Mouse (Mus musculus) embryonic facial prominence, embryonic 10.5 days (tissue): ENCODE data around the gene Etl4. TPM values are rescaled to one million over a fixed set of nuclear protein-coding genes. Genes with fewer than 3 reads are reported as not detected.

Experiments
- DNase-seq: peaks from one replicate; pipeline ENCODE4 v3.0.0-alpha.2; 2017; ENCODE audit warnings: low spot score
- H3K27ac ChIP-seq: fragments of 300-500 bp; sonication (generic); replicated peaks from 2 replicates; pipeline ENCODE4 v1.5.1; 2016; ENCODE audit warnings: mild to moderate bottlenecking
- H3K27me3 ChIP-seq: fragments of 300-500 bp; sonication (generic); replicated peaks from 2 replicates; pipeline ENCODE4 v1.6.1; 2016; ENCODE audit warnings: low read depth, mild to moderate bottlenecking; ENCODE audit not compliant: poor library complexity, severe bottlenecking
- H3K36me3 ChIP-seq: fragments of 300-500 bp; sonication (generic); replicated peaks from 2 replicates; pipeline ENCODE4 v1.6.1; 2016; ENCODE audit warnings: mild to moderate bottlenecking, moderate library complexity
- H3K4me1 ChIP-seq: fragments of 300-500 bp; sonication (generic); 2 replicates; pipeline ENCODE4 v1.6.1; 2016
- H3K4me3 ChIP-seq: fragments of 300-500 bp; sonication (generic); 2 replicates; pipeline ENCODE4 v1.5.1; 2016; ENCODE audit warnings: mild to moderate bottlenecking, moderate library complexity
- H3K9me3 ChIP-seq: fragments of 300-500 bp; sonication (generic); 2 replicates; pipeline ENCODE4 v1.6.1; 2016; ENCODE audit warnings: mild to moderate bottlenecking
- WGBS: fragments of 180-500 bp; shearing (Covaris S2); methylation state at CpG from one replicate; pipeline ENCODE4 v1.1.7; 2016; 5-methylcytosine and 5-hydroxymethylcytosine counted together
- polyA plus RNA-seq: library from polyadenylated mRNA; unstranded; fragments of >200 nt; fragmentation: Nextera tagmentation; extraction: Ambion mirVana; gene quantifications from 2 replicates; pipeline ENCODE4 v1.2.1, GENCODE M21; 2016

Etl4 gene
- polyA plus RNA-seq, 1 experiment from 2014 or later, result 26.1 TPM

- no peaks in the 10 kb centered on the region for H3K36me3 ChIP-seq
- peak overlapping the region; percentile 92 for H3K27ac ChIP-seq
- 0 out of 2 replicates have a peak, but pooled peaks cover 3% of the 10 kb centered on the region for H3K27me3 ChIP-seq
- peaks cover 25% of the 10 kb centered on the region for H3K4me1 ChIP-seq
- WGBS, result 27% methylated on average over 23 of the region's 23 CpGs
- H3K4me3 ChIP-seq, result peak overlapping the region; percentile 71
- peak; percentile 47 for DNase-seq
- H3K9me3 ChIP-seq, result no peaks in the 10 kb centered on the region
Measured at GRCm38 (mm10) chr2:20520636-20521595, 611.3 kb downstream of the Etl4 start.

- Histone ChIP-seq H3K27me3 (0 out of 2 replicates have a peak, but pooled peaks cover 3% of the 10 kb centered on the region), H3K36me3 (no peaks in the 10 kb centered on the region), H3K4me1 (peaks cover 32% of the 10 kb centered on the region), H3K4me3 (peak overlapping the region; percentile 71), H3K9me3 (no peaks in the 10 kb centered on the region), H3K27ac (no peak overlapping the region)
- DNase-seq, result no peak
- 36% methylated on average over 11 of the region's 11 CpGs for WGBS
Measured at GRCm38 (mm10) chr2:20521686-20522285, 612.2 kb downstream of the Etl4 start.

GRCm38 (mm10) chr2:20523636-20524035, 614.1 kb downstream of the Etl4 start:
- 82% methylated on average over 3 of the region's 3 CpGs for WGBS
- Histone ChIP-seq H3K4me3 (no peak overlapping the region), H3K4me1 (peaks cover 32% of the 10 kb centered on the region), H3K27me3 (0 out of 2 replicates have a peak, but pooled peaks cover 3% of the 10 kb centered on the region), H3K27ac (no peak overlapping the region), H3K36me3 (no peaks in the 10 kb centered on the region), H3K9me3 (no peaks in the 10 kb centered on the region)
- DNase-seq, result no peak

DNA sequence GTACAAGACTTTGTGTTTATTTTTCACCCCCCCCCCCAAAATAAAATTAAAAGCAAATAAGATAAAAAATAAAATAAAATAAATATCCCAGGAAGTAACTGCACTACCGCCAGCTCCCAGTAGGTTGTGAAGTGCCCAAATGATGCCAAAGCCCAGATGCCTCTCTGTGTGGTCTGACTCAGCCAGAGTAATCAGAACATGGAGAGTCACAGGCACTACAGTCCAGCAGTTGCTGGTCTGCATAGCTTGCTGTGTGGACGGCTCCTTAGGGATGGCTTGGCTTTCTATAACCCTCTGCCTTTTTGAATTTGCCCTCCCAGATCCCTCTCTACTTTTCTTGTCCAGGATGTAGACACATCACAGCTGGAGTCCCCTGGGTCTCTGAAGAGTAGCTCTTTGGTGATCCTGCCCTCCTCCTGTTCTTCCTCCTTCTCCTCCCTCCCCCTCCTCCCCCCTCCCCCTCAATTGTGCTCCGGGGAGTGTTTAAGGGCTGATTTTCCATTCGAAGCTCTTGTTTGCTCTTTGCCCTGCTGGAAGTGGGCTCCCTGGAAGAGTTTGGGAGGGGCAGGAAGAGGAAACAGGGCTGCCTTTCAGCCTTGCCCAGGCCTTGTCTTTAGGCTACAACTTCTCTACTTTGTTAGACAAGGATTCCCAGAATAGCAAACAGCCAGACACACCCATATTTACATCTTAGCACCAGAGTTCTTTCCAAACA, 616.5 kb downstream of the Etl4 start:
- no peaks in the 10 kb centered on the region for H3K9me3 ChIP-seq
- H3K4me3 ChIP-seq, result no peak overlapping the region
- 0 out of 2 replicates have a peak, but pooled peaks cover under 1% of the 10 kb centered on the region for H3K27me3 ChIP-seq
- H3K36me3 ChIP-seq, result peaks cover 14% of the 10 kb centered on the region
- H3K4me1 ChIP-seq, result peaks cover 21% of the 10 kb centered on the region
- H3K27ac ChIP-seq, result peak overlapping the region; percentile 14; the same call in 1 of the 2 replicates
- 22% methylated on average over 4 of the region's 4 CpGs for WGBS
- peak; percentile 28 for DNase-seq

- H3K9me3 ChIP-seq, result no peaks in the 10 kb centered on the region
- WGBS, result 90% methylated on average over 3 of the region's 3 CpGs
- no peak overlapping the region for H3K27ac ChIP-seq
- peaks cover 13% of the 10 kb centered on the region for H3K4me1 ChIP-seq
- H3K4me3 ChIP-seq, result no peak overlapping the region
- no peaks in the 10 kb centered on the region for H3K27me3 ChIP-seq
- peaks cover 19% of the 10 kb centered on the region for H3K36me3 ChIP-seq
- DNase-seq, result no peak
Measured at GRCm38 (mm10) chr2:20526856-20527255, 617.3 kb downstream of the Etl4 start.

GRCm38 (mm10) chr2:20532623-20533022, 623.0 kb downstream of the Etl4 start:
- no peaks in the 10 kb centered on the region for H3K27me3 ChIP-seq
- no peak overlapping the region for H3K4me3 ChIP-seq
- peaks cover 23% of the 10 kb centered on the region for H3K36me3 ChIP-seq
- H3K27ac ChIP-seq, result no peak overlapping the region
- no peaks in the 10 kb centered on the region for H3K9me3 ChIP-seq
- no peak for DNase-seq
- WGBS, result 68% methylated on average over 3 of the region's 3 CpGs
- H3K4me1 ChIP-seq, result no peaks in the 10 kb centered on the region

DNA sequence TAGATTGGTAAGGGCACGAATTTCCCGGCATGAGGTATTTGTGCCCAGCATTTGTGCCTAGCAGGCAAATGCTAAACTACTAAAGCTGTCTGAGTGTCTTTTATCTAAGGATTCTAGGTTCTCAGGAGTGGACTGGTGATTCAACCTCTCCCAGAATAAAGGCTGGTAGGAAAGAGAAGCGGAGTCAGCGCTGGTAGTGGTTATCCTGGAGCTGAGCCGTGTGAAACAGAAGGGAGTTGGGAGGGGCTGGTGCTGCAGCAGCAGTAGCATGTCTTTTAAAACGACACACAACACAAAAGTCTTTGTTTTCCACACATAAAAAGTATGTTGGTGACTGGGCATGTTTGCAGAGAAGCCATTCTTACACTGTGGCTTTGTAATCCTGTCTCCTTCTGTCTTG, 628.2 kb downstream of the Etl4 start:
- Histone ChIP-seq H3K9me3 (no peaks in the 10 kb centered on the region), H3K27ac (no peak overlapping the region), H3K27me3 (no peaks in the 10 kb centered on the region), H3K4me3 (no peak overlapping the region), H3K4me1 (no peaks in the 10 kb centered on the region), H3K36me3 (peaks cover 4% of the 10 kb centered on the region; the same call in 1 of the 2 replicates)
- DNase-seq, result no peak
- 71% methylated on average over 6 of the region's 6 CpGs for WGBS

GRCm38 (mm10) chr2:20538871-20539270, 629.3 kb downstream of the Etl4 start:
- Histone ChIP-seq H3K27ac (no peak overlapping the region), H3K9me3 (no peaks in the 10 kb centered on the region), H3K4me3 (no peak overlapping the region), H3K27me3 (no peaks in the 10 kb centered on the region), H3K36me3 (peaks cover 4% of the 10 kb centered on the region; the same call in 1 of the 2 replicates), H3K4me1 (no peaks in the 10 kb centered on the region)
- WGBS, result 91% methylated on average over 4 of the region's 4 CpGs
- no peak for DNase-seq

DNA sequence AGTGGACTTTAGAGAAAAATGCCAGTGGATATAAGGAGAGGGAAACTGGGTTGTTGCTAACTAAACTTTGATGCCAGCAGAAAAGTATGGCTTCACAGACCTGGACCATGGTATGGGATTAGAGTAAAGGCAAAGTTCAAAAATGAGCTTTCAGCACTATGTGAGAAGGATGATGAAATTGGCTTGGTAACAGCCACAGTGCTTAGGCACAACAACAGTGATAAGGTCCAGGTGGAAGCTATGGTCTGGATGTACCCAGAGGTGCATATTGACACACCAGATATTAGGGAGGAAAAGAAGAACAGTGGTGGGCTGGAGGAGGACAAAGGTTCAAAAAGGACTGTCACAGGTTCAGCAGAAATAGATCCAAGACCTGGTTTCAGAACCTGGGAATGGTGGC, 631.7 kb downstream of the Etl4 start:
- no peak for DNase-seq
- H3K27ac ChIP-seq, result no peak overlapping the region

DNA sequence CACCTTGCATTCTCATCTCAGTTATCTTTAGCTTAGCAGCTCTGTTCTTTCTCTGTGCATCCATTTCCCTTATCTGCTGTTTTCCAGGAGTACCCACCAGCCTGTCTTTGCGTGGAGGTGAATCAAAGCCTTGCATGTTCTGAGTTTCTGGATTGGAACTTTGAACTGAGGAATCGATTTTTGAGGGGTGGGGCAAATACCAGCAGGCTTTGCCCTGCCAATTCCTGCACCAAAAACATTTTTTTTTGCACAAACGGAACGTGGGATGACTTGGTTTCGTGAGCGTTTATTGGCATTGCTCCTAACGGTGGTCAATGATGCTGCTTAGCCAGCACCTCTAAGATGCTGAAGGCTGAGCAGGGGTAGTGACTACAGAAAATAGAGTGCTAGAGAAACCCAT, 632.7 kb downstream of the Etl4 start:
- H3K27ac ChIP-seq, result no peak overlapping the region
- H3K4me1 ChIP-seq, result peaks cover 14% of the 10 kb centered on the region
- H3K27me3 ChIP-seq, result no peaks in the 10 kb centered on the region
- no peak for DNase-seq
- no peaks in the 10 kb centered on the region for H3K9me3 ChIP-seq
- H3K4me3 ChIP-seq, result no peak overlapping the region
- H3K36me3 ChIP-seq, result 0 out of 2 replicates have a peak, but pooled peaks cover 3% of the 10 kb centered on the region
- WGBS, result 91% methylated on average over 7 of the region's 7 CpGs

More for the DNA sequence above, 631.7 kb downstream of the Etl4 start:
- H3K4me3 ChIP-seq, result no peak overlapping the region
- 0 out of 2 replicates have a peak, but pooled peaks cover 3% of the 10 kb centered on the region for H3K36me3 ChIP-seq
- no peaks in the 10 kb centered on the region for H3K27me3 ChIP-seq
- H3K4me1 ChIP-seq, result peaks cover 4% of the 10 kb centered on the region
- no peaks in the 10 kb centered on the region for H3K9me3 ChIP-seq

DNA sequence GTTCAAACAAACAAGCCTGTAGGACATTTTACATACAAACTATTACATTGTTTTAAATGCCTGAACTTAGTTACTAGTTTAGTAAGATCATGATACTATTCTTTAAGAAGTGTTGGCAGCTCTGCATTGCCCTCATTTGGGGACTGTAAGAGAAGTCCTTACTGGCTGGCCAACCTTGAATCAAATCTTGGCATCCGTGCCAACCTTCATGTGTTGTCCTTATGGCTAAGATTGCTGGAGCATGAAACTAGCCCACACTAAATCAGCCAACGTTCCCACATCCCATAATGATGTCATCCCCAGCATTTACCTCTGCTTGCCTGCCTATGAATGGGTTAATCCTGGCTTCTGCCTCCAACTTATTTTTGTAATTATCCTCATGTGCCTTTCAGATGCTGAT, 636.0 kb downstream of the Etl4 start:
- H3K4me3 ChIP-seq, result no peak overlapping the region
- no peak overlapping the region for H3K27ac ChIP-seq
- 65% methylated on average over 2 of the region's 2 CpGs for WGBS
- peaks cover 28% of the 10 kb centered on the region for H3K4me1 ChIP-seq
- DNase-seq, result no peak
- no peaks in the 10 kb centered on the region for H3K9me3 ChIP-seq
- no peaks in the 10 kb centered on the region for H3K27me3 ChIP-seq
- H3K36me3 ChIP-seq, result 0 out of 2 replicates have a peak, but pooled peaks cover 3% of the 10 kb centered on the region
